Mouse (Mus musculus) activated CD4-positive, CD25-positive, alpha-beta regulatory T cell, adult 9 weeks (primary cell): ENCODE measurements around the gene Gm8857. TPM values are rescaled to one million over a fixed set of nuclear protein-coding genes. Genes with fewer than 3 reads are reported as not detected.

Experiments used
- polyA plus RNA-seq: library from polyadenylated mRNA; unstranded; fragments of 100-300 nt; shearing (Covaris generic); gene quantifications from one replicate; pipeline ENCODE4 v1.2.1, GENCODE M21; 2017

Gm8857 gene
- polyA plus RNA-seq: 0.42 TPM

DNA sequence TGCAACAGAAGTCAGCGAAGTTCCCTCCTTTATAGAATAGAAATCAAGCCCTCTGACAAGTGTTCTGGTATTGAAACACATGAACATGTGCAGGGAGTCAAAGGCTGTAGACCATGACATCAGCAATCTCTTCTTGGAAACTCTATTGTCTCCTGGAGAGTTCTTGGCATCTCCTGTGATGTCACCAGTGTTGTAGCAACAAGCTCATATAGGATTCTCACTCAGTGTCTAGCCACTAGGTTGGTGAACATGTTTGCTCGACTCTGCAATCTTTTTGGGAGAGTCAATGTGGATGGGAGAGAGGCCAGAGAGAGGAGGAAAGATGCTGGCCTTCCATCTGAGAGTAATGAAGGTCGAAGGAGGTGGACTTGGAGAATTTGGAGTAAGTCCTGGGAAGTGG lies at the start of gene Gm8857, which contains the start of gene Gm8871:
Gene Gm8857, plus strand, starts transcription at position 303 of the 400 bp plus-strand sequence.
Gene Gm8871, plus strand, starts transcription at position 301 of the 400 bp plus-strand sequence.

Other genes starting within 250 kb of the Gm8857 start
- gene Gm8871, start within 50 bp of the Gm8857 start, polyA plus RNA-seq: not detected
- gene Gm8879, start 179.8 kb downstream of the Gm8857 start, polyA plus RNA-seq: not detected
- not detected for gene Gm5861, start 235.3 kb downstream of the Gm8857 start, polyA plus RNA-seq